Mouse (Mus musculus) megakaryocyte, embryonic 14.5 days (primary cell): Measurements from ENCODE around the gene Ranbp3. TPM values are rescaled to one million over a fixed set of nuclear protein-coding genes. Genes with fewer than 3 reads are reported as not detected.

Experiments used
- H3K27me3 ChIP-seq: replicated peaks from 2 replicates; pipeline ENCODE3; 2012; ENCODE audit warnings: inconsistent platforms
- H3K36me3 ChIP-seq: replicated peaks from 2 replicates; pipeline ENCODE3; 2012; ENCODE audit warnings: low read length, inconsistent platforms, mixed read lengths
- H3K4me1 ChIP-seq: 2 replicates; pipeline ENCODE4 v1.6.1; 2012; ENCODE audit warnings: inconsistent platforms
- H3K4me3 ChIP-seq: replicated peaks from 2 replicates; pipeline ENCODE3; 2012; ENCODE audit warnings: moderate library complexity, mild to moderate bottlenecking, inconsistent platforms
- H3K9me3 ChIP-seq: 2 replicates; pipeline ENCODE4 v1.6.1; 2012; ENCODE audit warnings: inconsistent platforms
- FLI1 ChIP-seq: IDR thresholded peaks from 2 replicates; pipeline ENCODE4 v1.6.1; 2012; ENCODE audit warnings: low read length, inconsistent platforms, mixed read lengths
- GATA1 ChIP-seq: IDR thresholded peaks from 3 replicates; pipeline ENCODE4 v1.6.1; 2012; ENCODE audit warnings: mixed read lengths, low read length, inconsistent platforms, borderline replicate concordance
- polyA plus RNA-seq: library from polyadenylated mRNA; stranded (reverse); fragments of >175 nt; gene quantifications from 2 replicates; pipeline ENCODE4 v1.2.3, GENCODE M21; 2012; ENCODE audit warnings: low replicate concordance; ENCODE audit not compliant: insufficient read depth

Ranbp3 gene
- polyA plus RNA-seq, 1 experiment, result 73.0 TPM

DNA sequence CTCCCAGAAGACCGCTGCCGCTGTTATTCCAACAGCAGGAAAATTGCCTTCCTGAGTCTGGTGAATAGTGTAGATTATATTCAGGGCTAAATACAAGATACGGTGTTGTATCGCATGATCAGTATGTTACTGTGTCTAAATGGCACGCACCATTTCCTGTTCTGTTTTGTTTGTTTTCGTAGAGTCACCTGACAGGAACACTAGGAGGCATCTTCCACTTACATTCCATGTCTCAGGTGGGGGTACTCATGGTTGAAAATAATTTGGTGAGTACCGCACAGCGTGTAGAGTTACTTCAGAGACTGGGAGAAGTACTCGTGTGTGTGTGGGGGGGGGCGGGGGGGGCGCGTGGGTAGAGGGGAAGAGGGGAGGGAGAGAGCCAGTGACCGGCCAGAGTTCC is 25.5 kb upstream of the Ranbp3 start:
- H3K9me3 ChIP-seq, result no peaks in the 10 kb centered on the region
- peaks cover 19% of the 10 kb centered on the region for H3K4me1 ChIP-seq
- no peaks in the 10 kb centered on the region for H3K36me3 ChIP-seq
- no peak overlapping the region for H3K4me3 ChIP-seq
- no peak for TF ChIP-seq GATA1
- peaks cover 51% of the 10 kb centered on the region for H3K27me3 ChIP-seq

DNA sequence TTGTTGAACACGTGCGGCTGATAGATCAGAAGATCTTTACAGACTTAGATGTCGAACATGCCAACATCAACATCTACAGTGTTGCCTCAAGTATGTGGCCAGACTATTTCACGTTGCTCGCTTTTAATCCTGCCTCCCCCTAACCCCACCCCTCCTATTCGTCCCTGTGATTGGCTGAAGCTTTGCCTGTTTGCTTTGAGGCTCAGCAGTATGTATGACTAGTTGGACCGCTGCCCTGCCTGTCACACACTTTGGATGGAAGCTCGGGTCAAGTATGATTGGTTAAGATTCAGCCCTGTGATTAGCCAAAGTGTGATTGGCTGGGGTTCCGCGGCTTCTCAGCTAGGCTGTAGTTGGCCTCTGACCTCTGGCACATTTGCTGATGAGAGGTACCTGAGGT is 21.3 kb upstream of the Ranbp3 start:
- no peaks in the 10 kb centered on the region for H3K9me3 ChIP-seq
- no peaks in the 10 kb centered on the region for H3K36me3 ChIP-seq
- peaks cover 80% of the 10 kb centered on the region for H3K27me3 ChIP-seq
- TF ChIP-seq FLI1 (no peak), GATA1 (no peak)
- H3K4me3 ChIP-seq, result no peak overlapping the region
- peaks cover 24% of the 10 kb centered on the region for H3K4me1 ChIP-seq

DNA sequence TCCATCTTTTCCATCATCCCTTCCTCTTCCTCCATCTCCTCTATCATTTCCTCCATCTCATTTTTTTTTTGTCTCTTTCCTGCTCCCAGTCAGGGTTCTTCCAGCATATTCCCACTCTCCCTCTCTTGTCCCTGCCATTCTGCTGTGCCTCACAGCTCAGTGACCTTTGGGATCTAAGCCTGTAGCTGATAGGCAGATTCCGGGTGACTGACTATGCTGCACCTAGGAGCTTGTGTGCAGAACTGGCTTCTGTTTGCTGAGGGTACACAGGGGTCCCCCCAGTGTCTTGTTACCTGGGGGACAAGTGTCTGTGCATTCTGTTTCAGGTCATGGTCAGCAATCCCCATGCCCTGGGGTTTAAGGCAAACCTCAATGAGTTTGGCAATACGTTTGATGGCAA is 18.3 kb upstream of the Ranbp3 start:
- TF ChIP-seq FLI1 (no peak), GATA1 (no peak)
- Histone ChIP-seq H3K9me3 (no peaks in the 10 kb centered on the region), H3K27me3 (peaks cover 81% of the 10 kb centered on the region), H3K36me3 (no peaks in the 10 kb centered on the region), H3K4me3 (no peak overlapping the region), H3K4me1 (peaks cover 18% of the 10 kb centered on the region)

DNA sequence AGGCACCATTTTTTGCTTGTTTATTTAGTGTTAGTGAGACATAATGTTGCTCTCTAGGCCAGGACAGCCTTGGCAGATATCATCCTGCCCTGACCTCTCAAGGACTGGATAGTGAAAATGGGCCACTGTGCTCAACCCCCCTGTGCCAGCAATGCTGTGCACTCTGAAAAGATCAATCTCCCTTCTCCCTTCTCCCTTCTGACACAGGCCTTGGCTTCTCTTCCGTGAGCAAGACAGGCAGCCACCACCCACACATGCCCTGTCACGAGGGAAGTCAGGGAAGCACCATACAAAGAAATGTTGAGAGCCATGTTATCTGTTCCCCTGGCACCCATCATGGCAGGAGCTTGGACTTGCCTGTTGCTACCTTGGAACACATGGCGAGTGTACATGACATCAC is 17.8 kb upstream of the Ranbp3 start:
- TF ChIP-seq GATA1 (no peak), FLI1 (no peak)
- H3K36me3 ChIP-seq, result no peaks in the 10 kb centered on the region
- H3K4me3 ChIP-seq, result no peak overlapping the region
- H3K4me1 ChIP-seq, result peaks cover 13% of the 10 kb centered on the region
- no peaks in the 10 kb centered on the region for H3K9me3 ChIP-seq
- peaks cover 82% of the 10 kb centered on the region for H3K27me3 ChIP-seq

DNA sequence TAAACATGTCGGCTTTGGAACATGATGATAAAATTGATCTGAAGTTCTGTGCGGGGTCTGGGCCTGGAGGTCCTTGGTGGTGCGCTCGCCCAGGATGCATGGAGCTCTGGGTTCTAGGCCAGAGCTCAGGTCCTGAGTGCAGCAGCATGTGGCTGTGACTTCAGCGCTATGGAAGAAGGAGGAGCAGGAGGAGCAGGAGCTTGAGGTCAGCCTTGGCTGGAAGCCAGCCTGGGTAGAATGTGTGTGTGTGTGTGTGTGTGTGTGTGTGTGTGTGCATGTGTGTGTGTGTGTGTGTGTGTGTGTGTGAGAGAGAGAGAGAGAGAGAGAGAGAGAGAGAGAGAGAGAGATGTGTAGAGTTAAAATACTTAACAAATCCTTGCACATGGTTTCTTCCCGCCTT is 16.9 kb upstream of the Ranbp3 start:
- peaks cover 84% of the 10 kb centered on the region for H3K27me3 ChIP-seq
- TF ChIP-seq FLI1, result no peak
- no peak for TF ChIP-seq GATA1
- H3K9me3 ChIP-seq, result no peaks in the 10 kb centered on the region
- no peaks in the 10 kb centered on the region for H3K36me3 ChIP-seq
- no peak overlapping the region for H3K4me3 ChIP-seq
- H3K4me1 ChIP-seq, result peaks cover 8% of the 10 kb centered on the region; the same call in 1 of the 2 replicates

DNA sequence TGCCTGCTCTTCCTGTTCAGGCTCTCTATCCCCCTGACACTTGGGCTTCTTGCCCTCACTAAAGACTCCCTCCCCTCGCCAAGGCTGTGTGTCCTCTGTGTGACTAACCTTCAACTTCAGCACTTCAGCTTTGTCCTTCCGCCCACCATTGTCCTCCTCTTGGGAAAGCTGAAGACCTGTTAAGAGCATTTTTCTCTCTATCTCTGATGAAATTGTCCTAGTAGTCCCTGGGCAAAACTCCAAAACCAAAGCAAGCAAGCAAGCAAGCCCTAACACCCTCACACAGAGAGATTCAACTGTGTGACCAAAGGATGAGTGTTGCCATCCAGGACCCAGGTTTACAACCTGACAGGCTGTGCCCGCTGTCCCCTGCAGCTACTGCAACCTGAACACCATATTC is 9.4 kb upstream of the Ranbp3 start:
- H3K27me3 ChIP-seq, result peaks cover 85% of the 10 kb centered on the region

DNA sequence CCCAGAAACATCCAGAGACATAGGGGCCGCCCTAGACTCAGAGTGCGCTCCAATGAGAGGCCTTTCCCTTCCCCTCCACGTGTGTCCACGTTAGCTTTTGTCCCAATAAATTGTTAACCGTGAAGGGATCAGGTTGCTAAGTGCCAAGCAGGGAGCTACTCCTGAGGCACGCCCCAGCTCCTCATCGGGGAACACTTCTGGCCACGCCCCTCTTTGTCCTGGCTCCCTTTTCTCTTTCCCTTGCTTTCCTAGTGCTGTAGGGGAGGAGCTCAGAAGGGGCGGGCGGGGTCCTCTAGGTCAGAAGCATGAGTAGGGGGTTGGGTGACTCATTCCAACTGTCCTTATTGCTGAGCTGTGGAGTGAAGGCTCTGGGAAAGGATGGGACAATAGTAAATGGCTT is 8.8 kb upstream of the Ranbp3 start:
- H3K36me3 ChIP-seq, result no peaks in the 10 kb centered on the region
- no peak for TF ChIP-seq GATA1
- TF ChIP-seq FLI1, result no peak
- peak overlapping the region; percentile 29 for H3K4me3 ChIP-seq
- peaks cover 81% of the 10 kb centered on the region for H3K27me3 ChIP-seq
- H3K9me3 ChIP-seq, result no peaks in the 10 kb centered on the region
- peaks cover 43% of the 10 kb centered on the region for H3K4me1 ChIP-seq

More for the DNA sequence above, 9.4 kb upstream of the Ranbp3 start:
- Histone ChIP-seq H3K4me1 (peaks cover 37% of the 10 kb centered on the region), H3K36me3 (no peaks in the 10 kb centered on the region), H3K9me3 (no peaks in the 10 kb centered on the region), H3K4me3 (peak overlapping the region; percentile 3)
- TF ChIP-seq FLI1 (no peak), GATA1 (no peak)

DNA sequence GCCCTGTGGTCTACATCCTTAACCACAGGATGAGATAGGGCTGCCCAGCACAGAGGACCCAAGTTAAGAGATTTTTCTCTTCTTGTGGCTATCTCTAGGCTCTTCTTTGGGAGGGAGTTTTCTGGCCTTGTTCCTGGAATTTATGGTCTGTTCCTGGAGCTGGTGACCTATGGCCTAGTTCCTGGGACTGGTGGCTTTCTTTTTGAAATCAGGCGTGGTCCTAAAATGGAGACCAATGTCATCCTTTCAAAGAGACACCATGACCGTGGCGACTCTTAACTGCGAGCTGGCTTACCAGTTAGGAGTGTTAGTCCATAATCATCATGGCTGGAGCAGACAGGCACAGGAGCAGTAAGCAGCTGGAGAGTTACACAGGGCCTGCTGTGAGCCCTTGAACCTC is 6.7 kb upstream of the Ranbp3 start:
- no peaks in the 10 kb centered on the region for H3K9me3 ChIP-seq
- no peaks in the 10 kb centered on the region for H3K36me3 ChIP-seq
- peaks cover 46% of the 10 kb centered on the region for H3K4me1 ChIP-seq
- peak overlapping the region; percentile 42 for H3K4me3 ChIP-seq
- peaks cover 66% of the 10 kb centered on the region for H3K27me3 ChIP-seq
- TF ChIP-seq FLI1, result no peak
- TF ChIP-seq GATA1, result no peak

DNA sequence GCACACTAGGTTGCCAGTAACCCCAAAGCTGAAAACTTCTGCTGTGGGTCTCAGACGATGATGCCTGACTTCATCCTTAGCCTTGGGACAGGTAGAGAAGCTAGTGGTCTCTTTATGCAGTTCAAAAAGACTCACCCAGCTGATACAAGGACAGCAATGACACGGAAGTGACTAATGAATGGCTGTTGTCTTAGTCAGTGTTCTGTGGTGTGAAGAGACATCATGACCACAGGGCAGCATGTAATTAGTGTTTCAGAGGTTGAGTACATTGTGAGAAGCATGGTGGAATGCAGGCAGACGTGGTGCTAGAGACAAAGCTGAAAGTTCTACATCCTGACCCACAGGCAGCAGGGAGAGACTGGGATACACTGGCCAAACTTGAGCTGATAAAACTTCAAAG is 5.5 kb upstream of the Ranbp3 start:
- TF ChIP-seq FLI1 (no peak), GATA1 (no peak)
- no peaks in the 10 kb centered on the region for H3K36me3 ChIP-seq
- H3K9me3 ChIP-seq, result no peaks in the 10 kb centered on the region
- H3K4me1 ChIP-seq, result peaks cover 53% of the 10 kb centered on the region
- peak overlapping the region; percentile 54 for H3K4me3 ChIP-seq
- H3K27me3 ChIP-seq, result peaks cover 55% of the 10 kb centered on the region

DNA sequence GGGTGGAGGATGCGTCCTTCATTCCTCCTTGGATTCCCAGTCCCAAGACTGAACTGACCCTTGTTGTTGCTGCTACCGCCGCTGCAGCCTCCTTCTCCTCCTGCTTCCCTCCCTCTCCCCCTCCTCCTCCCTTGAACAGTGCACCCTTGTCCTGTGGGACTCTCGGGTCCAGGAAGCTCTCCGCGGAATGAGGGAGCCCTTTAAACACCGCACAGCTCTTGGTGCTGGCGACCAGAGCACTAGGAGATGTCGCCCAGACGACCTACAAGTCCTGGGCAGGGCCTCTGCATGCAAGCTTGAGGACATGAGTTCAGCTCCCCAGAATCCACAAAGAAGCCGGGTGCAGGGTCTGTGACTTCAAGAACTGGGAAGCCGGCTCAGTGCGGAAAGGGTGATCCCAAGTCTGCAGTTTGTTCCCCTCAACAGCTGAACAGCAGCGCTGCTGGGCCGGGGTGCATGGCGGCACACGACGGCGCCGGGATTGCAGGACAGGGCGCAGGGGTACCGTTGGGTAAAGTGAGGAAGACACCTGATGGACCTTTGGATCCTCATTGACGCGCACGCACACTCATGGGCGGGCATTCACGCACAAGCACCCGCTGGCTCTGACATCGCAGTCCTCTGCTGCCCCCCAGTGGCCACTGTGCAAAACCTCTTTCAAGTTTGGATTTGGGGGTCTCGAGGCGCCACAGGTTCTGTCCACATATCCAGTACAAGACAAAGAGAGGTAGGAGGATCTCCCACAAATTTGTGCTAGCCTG is 4.5 kb upstream of the Ranbp3 start:
- no peaks in the 10 kb centered on the region for H3K36me3 ChIP-seq
- H3K9me3 ChIP-seq, result no peaks in the 10 kb centered on the region
- peaks cover 45% of the 10 kb centered on the region for H3K27me3 ChIP-seq
- H3K4me1 ChIP-seq, result peaks cover 55% of the 10 kb centered on the region
- TF ChIP-seq FLI1 (no peak), GATA1 (no peak)
- H3K4me3 ChIP-seq, result peak overlapping the region; percentile 93

DNA sequence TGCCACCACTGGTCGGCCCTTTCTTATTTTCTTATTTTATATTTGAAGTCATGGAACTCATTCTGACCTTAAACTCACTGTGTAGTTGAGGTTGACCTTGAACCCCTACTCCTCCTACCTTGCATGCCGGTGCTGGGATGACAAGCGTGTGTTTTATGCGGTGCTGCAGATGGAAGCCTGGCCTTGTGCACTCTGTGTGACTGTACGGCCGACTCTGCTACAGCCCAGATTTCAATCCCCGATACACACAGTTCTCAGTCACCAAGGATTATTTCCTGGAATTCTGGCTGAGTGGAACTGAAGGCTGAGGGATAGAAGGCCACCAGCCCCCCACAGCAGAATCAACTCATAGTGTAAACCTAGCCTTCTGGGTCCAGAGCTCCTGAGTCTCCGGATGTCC is 3.3 kb upstream of the Ranbp3 start:
- TF ChIP-seq GATA1, result no peak
- no peak for TF ChIP-seq FLI1
- no peak overlapping the region for H3K4me3 ChIP-seq

More for the DNA sequence above, 3.3 kb upstream of the Ranbp3 start:
- Histone ChIP-seq H3K9me3 (no peaks in the 10 kb centered on the region), H3K36me3 (no peaks in the 10 kb centered on the region), H3K4me1 (peaks cover 55% of the 10 kb centered on the region), H3K27me3 (peaks cover 33% of the 10 kb centered on the region)
